Mouse (Mus musculus): Measurements from ENCODE around the gene Pcolce2. TPM values are rescaled to one million over a fixed set of nuclear protein-coding genes. Genes with fewer than 3 reads are reported as not detected.

Gene Pcolce2
- polyA plus RNA-seq, 1 experiment from 2014 or later, result 2.5 TPM

- Histone ChIP-seq H3K36me3 (no peaks in the 10 kb centered on the region), H3K27ac (replicated peaks) (no peak overlapping the region), H3K9ac (replicated peaks) (no peak overlapping the region), H3K4me1 (no peaks in the 10 kb centered on the region), H3K9me3 (no peaks in the 10 kb centered on the region), H3K27me3 (no peaks in the 10 kb centered on the region), H3K4me3 (no peak overlapping the region), H3K4me2 (replicated peaks) (no peak overlapping the region)
- no peak for ATAC-seq (ENCODE audit: low FRiP score, low read depth)
- WGBS, result 74% methylated on average over 8 of the region's 8 CpGs
Measured at GRCm38 (mm10) chr9:95692823-95693222, 55.4 kb downstream of the Pcolce2 start.

- Histone ChIP-seq H3K9ac (replicated peaks) (no peak overlapping the region), H3K9me3 (no peaks in the 10 kb centered on the region), H3K4me2 (replicated peaks) (no peak overlapping the region), H3K27me3 (no peaks in the 10 kb centered on the region), H3K4me1 (no peaks in the 10 kb centered on the region), H3K4me3 (no peak overlapping the region), H3K27ac (replicated peaks) (no peak overlapping the region), H3K36me3 (no peaks in the 10 kb centered on the region)
- 85% methylated on average over 11 of the region's 11 CpGs for WGBS
- ATAC-seq (ENCODE audit: low FRiP score, low read depth), result no peak
Measured at GRCm38 (mm10) chr9:95693528-95694100, 56.2 kb downstream of the Pcolce2 start.

GRCm38 (mm10) chr9:95694526-95694925, 57.1 kb downstream of the Pcolce2 start:
- WGBS, result 90% methylated on average over 12 of the region's 12 CpGs
- Histone ChIP-seq H3K4me3 (no peak overlapping the region), H3K4me1 (no peaks in the 10 kb centered on the region), H3K9me3 (no peaks in the 10 kb centered on the region), H3K27me3 (no peaks in the 10 kb centered on the region), H3K9ac (replicated peaks) (no peak overlapping the region), H3K4me2 (replicated peaks) (no peak overlapping the region), H3K36me3 (no peaks in the 10 kb centered on the region), H3K27ac (replicated peaks) (no peak overlapping the region)
- ATAC-seq (ENCODE audit: low FRiP score, low read depth), result no peak

GRCm38 (mm10) chr9:95695023-95695422, 57.6 kb downstream of the Pcolce2 start:
- Histone ChIP-seq H3K9me3 (no peaks in the 10 kb centered on the region), H3K27me3 (no peaks in the 10 kb centered on the region), H3K4me1 (no peaks in the 10 kb centered on the region), H3K36me3 (no peaks in the 10 kb centered on the region), H3K9ac (replicated peaks) (no peak overlapping the region), H3K4me3 (no peak overlapping the region), H3K4me2 (replicated peaks) (no peak overlapping the region), H3K27ac (replicated peaks) (no peak overlapping the region)
- WGBS, result 93% methylated on average over 15 of the region's 15 CpGs
- no peak for ATAC-seq (ENCODE audit: low FRiP score, low read depth)

- Histone ChIP-seq H3K4me2 (replicated peaks) (no peak overlapping the region), H3K27ac (replicated peaks) (no peak overlapping the region), H3K36me3 (no peaks in the 10 kb centered on the region), H3K4me1 (no peaks in the 10 kb centered on the region), H3K9ac (replicated peaks) (no peak overlapping the region), H3K9me3 (no peaks in the 10 kb centered on the region), H3K27me3 (no peaks in the 10 kb centered on the region), H3K4me3 (no peak overlapping the region)
- 81% methylated on average over 6 of the region's 6 CpGs for WGBS
- ATAC-seq (ENCODE audit: low FRiP score, low read depth), result no peak
Measured at GRCm38 (mm10) chr9:95696581-95696980, 59.2 kb downstream of the Pcolce2 start.

- ATAC-seq (ENCODE audit: low FRiP score, low read depth), result no peak
- no peak overlapping the region for H3K4me2 ChIP-seq (replicated peaks)
- 61% methylated on average over 2 of the region's 2 CpGs for WGBS
- H3K9ac ChIP-seq (replicated peaks), result no peak overlapping the region
- H3K36me3 ChIP-seq, result no peaks in the 10 kb centered on the region
- H3K27me3 ChIP-seq, result no peaks in the 10 kb centered on the region
- H3K27ac ChIP-seq (replicated peaks), result no peak overlapping the region
- no peak overlapping the region for H3K4me3 ChIP-seq
- H3K9me3 ChIP-seq, result no peaks in the 10 kb centered on the region
- no peaks in the 10 kb centered on the region for H3K4me1 ChIP-seq
Measured at GRCm38 (mm10) chr9:95697808-95698207, 60.4 kb downstream of the Pcolce2 start.

- WGBS, result 79% methylated on average over 4 of the region's 4 CpGs
- Histone ChIP-seq H3K4me1 (no peaks in the 10 kb centered on the region), H3K4me3 (no peak overlapping the region), H3K27ac (replicated peaks) (no peak overlapping the region), H3K36me3 (no peaks in the 10 kb centered on the region), H3K4me2 (replicated peaks) (no peak overlapping the region), H3K9ac (replicated peaks) (no peak overlapping the region), H3K9me3 (no peaks in the 10 kb centered on the region), H3K27me3 (no peaks in the 10 kb centered on the region)
- ATAC-seq (ENCODE audit: low FRiP score, low read depth), result no peak
Measured at GRCm38 (mm10) chr9:95699273-95699672, 61.9 kb downstream of the Pcolce2 start.

GRCm38 (mm10) chr9:95704078-95704477, 66.7 kb downstream of the Pcolce2 start:
- H3K4me3 ChIP-seq, result no peak overlapping the region
- H3K27ac ChIP-seq (replicated peaks), result no peak overlapping the region
- H3K27me3 ChIP-seq, result no peaks in the 10 kb centered on the region
- H3K4me2 ChIP-seq (replicated peaks), result no peak overlapping the region
- no peak overlapping the region for H3K9ac ChIP-seq (replicated peaks)
- WGBS, result 91% methylated on average over 3 of the region's 3 CpGs
- peaks cover 2% of the 10 kb centered on the region; the same call in 1 of the 2 replicates for H3K36me3 ChIP-seq
- ATAC-seq (ENCODE audit: low FRiP score, low read depth), result no peak
- H3K4me1 ChIP-seq, result no peaks in the 10 kb centered on the region
- H3K9me3 ChIP-seq, result no peaks in the 10 kb centered on the region

- ATAC-seq (ENCODE audit: low FRiP score, low read depth), result no peak
- no peaks in the 10 kb centered on the region for H3K27me3 ChIP-seq
- no peak overlapping the region for H3K9ac ChIP-seq (replicated peaks)
- no peak overlapping the region for H3K4me3 ChIP-seq
- H3K4me2 ChIP-seq (replicated peaks), result no peak overlapping the region
- no peak overlapping the region for H3K27ac ChIP-seq (replicated peaks)
- 88% methylated on average over 5 of the region's 5 CpGs for WGBS
- H3K9me3 ChIP-seq, result no peaks in the 10 kb centered on the region
- peaks cover 7% of the 10 kb centered on the region; the same call in 1 of the 2 replicates for H3K36me3 ChIP-seq
- no peaks in the 10 kb centered on the region for H3K4me1 ChIP-seq
Measured at GRCm38 (mm10) chr9:95705371-95705770, 68.0 kb downstream of the Pcolce2 start.

GRCm38 (mm10) chr9:95708943-95709342, 71.5 kb downstream of the Pcolce2 start:
- H3K4me1 ChIP-seq, result no peaks in the 10 kb centered on the region
- ATAC-seq (ENCODE audit: low FRiP score, low read depth), result no peak
- H3K4me3 ChIP-seq, result no peak overlapping the region
- no peaks in the 10 kb centered on the region for H3K9me3 ChIP-seq
- no peaks in the 10 kb centered on the region for H3K27me3 ChIP-seq
- no peak overlapping the region for H3K4me2 ChIP-seq (replicated peaks)
- peaks cover 7% of the 10 kb centered on the region; the same call in 1 of the 2 replicates for H3K36me3 ChIP-seq
- no peak overlapping the region for H3K9ac ChIP-seq (replicated peaks)
- H3K27ac ChIP-seq (replicated peaks), result no peak overlapping the region

GRCm38 (mm10) chr9:95712574-95712973, 75.2 kb downstream of the Pcolce2 start:
- Histone ChIP-seq H3K36me3 (peaks cover 7% of the 10 kb centered on the region; the same call in 1 of the 2 replicates), H3K4me2 (replicated peaks) (no peak overlapping the region), H3K9me3 (no peaks in the 10 kb centered on the region), H3K27me3 (no peaks in the 10 kb centered on the region), H3K4me1 (no peaks in the 10 kb centered on the region), H3K27ac (replicated peaks) (no peak overlapping the region), H3K4me3 (no peak overlapping the region), H3K9ac (replicated peaks) (no peak overlapping the region)
- ATAC-seq (ENCODE audit: low FRiP score, low read depth), result no peak
- WGBS, result 30% methylated on average over 8 of the region's 8 CpGs

GRCm38 (mm10) chr9:95736238-95736637, 98.8 kb downstream of the Pcolce2 start:
- H3K4me3 ChIP-seq, result no peak overlapping the region
- no peak overlapping the region for H3K4me2 ChIP-seq (replicated peaks)
- H3K27ac ChIP-seq (replicated peaks), result no peak overlapping the region
- no peak overlapping the region for H3K9ac ChIP-seq (replicated peaks)
- no peaks in the 10 kb centered on the region for H3K4me1 ChIP-seq
- no peaks in the 10 kb centered on the region for H3K9me3 ChIP-seq
- peaks cover 4% of the 10 kb centered on the region; the same call in 1 of the 2 replicates for H3K36me3 ChIP-seq
- no peak for ATAC-seq (ENCODE audit: low FRiP score, low read depth)
- H3K27me3 ChIP-seq, result no peaks in the 10 kb centered on the region
